Mouse (Mus musculus): ENCODE data around the gene Thra. TPM values are rescaled to one million over a fixed set of nuclear protein-coding genes. Genes with fewer than 3 reads are reported as not detected.
"Not testable (repeated sequence)": the region's sequence is repeated elsewhere in the genome, so short reads cannot be mapped to it uniquely, and the experiment has no call there.

Gene Thra
- total RNA-seq, 2 experiments from 2014 or later: 123 to 130 TPM

GRCm38 (mm10) chr11:98713703-98714102, 26.7 kb upstream of the Thra start:
- DNase-seq: no peak
- intact Hi-C loops (cut with DNase I): no loop called here

- no peak for DNase-seq
- intact Hi-C loops (cut with DNase I): loop anchor here (2.0 kb wide), 1 partner anchor 73 kb away; no protein-coding TSS in a partner anchor
These were observed 24.5 kb upstream of the Thra start for GRCm38 (mm10) chr11:98715946-98716345.

GRCm38 (mm10) chr11:98717904-98718303, 22.5 kb upstream of the Thra start:
- intact Hi-C loops (cut with DNase I): loop anchor here (2.0 kb wide), 1 partner anchor 71 kb away; no protein-coding TSS in a partner anchor
- DNase-seq: peak; percentile 81 to 89

- intact Hi-C loops (cut with DNase I): no loop called here
- no peak for DNase-seq
These were observed 19.7 kb upstream of the Thra start for GRCm38 (mm10) chr11:98720756-98721155.

GRCm38 (mm10) chr11:98721458-98722226, 18.8 kb upstream of the Thra start:
- intact Hi-C loops (cut with DNase I): no loop called here
- peak; percentile 75 to 84 for DNase-seq

GRCm38 (mm10) chr11:98723098-98723497, 17.3 kb upstream of the Thra start:
- DNase-seq: no peak
- intact Hi-C loops (cut with DNase I): no loop called here

GRCm38 (mm10) chr11:98725926-98726506, 14.4 kb upstream of the Thra start:
- no peak for DNase-seq
- intact Hi-C loops (cut with DNase I): loop anchor here (2.0 kb wide), 1 partner anchor 15 kb away; the partner anchor contains the start of gene Thra

- intact Hi-C loops (cut with DNase I): no loop called here
- DNase-seq: peak; percentile 77 to 83
These were observed 11.3 kb upstream of the Thra start, which contains the start of gene Med24 for GRCm38 (mm10) chr11:98729119-98729588. Gene Med24, minus strand, starts transcription at chr11:98729435.

- intact Hi-C loops (cut with DNase I): no loop called here
- DNase-seq: no peak
These were observed 9.7 kb upstream of the Thra start for GRCm38 (mm10) chr11:98730727-98731126.

- intact Hi-C loops (cut with DNase I): no loop called here
- no peak for DNase-seq
These were observed 9.3 kb upstream of the Thra start for GRCm38 (mm10) chr11:98731134-98731533.

GRCm38 (mm10) chr11:98734020-98734419, 6.4 kb upstream of the Thra start:
- intact Hi-C loops (cut with DNase I): no loop called here
- no peak for DNase-seq

- no peak for DNase-seq
- intact Hi-C loops (cut with DNase I): no loop called here
These were observed 5.3 kb upstream of the Thra start for GRCm38 (mm10) chr11:98735111-98735510.

GRCm38 (mm10) chr11:98736176-98736575, 4.3 kb upstream of the Thra start:
- intact Hi-C loops (cut with DNase I): no loop called here
- DNase-seq: no peak

- DNase-seq; intact Hi-C loops (cut with DNase I): not testable (repeated sequence)
These were observed 3.2 kb upstream of the Thra start for GRCm38 (mm10) chr11:98737220-98737619.

GRCm38 (mm10) chr11:98738428-98738911, 2.0 kb upstream of the Thra start:
- intact Hi-C loops (cut with DNase I): no loop called here
- no peak for DNase-seq

- intact Hi-C loops (cut with DNase I): no loop called here
- DNase-seq: no peak
These were observed 1.5 kb upstream of the Thra start for GRCm38 (mm10) chr11:98738925-98739324.

GRCm38 (mm10) chr11:98740026-98740392, 429 bp upstream of the Thra start:
- intact Hi-C loops (cut with DNase I): loop anchor here (2.0 kb wide), 1 partner anchor 13 kb away; no protein-coding TSS in a partner anchor
- DNase-seq: no peak

GRCm38 (mm10) chr11:98741051-98741620, 698 bp downstream of the Thra start:
- intact Hi-C loops (cut with DNase I): loop anchor here (1.0 to 2.0 kb wide), 2 partner anchors 13 to 14 kb away; no protein-coding TSS in a partner anchor
- DNase-seq: no peak

GRCm38 (mm10) chr11:98741622-98742396, 1.4 kb downstream of the Thra start:
- peak; percentile 90 to 92 for DNase-seq
- intact Hi-C loops (cut with DNase I): loop anchor here (1.0 to 2.0 kb wide), 4 partner anchors 12 to 45 kb away; no protein-coding TSS in a partner anchor
